Mouse (Mus musculus) lung, postnatal 0 days (tissue): ENCODE data around the gene Rpa2. TPM values are rescaled to one million over a fixed set of nuclear protein-coding genes. Genes with fewer than 3 reads are reported as not detected.
"Not testable (repeated sequence)": the region's sequence is repeated elsewhere in the genome, so short reads cannot be mapped to it uniquely, and the experiment has no call there.

Experiments used
- ATAC-seq: fragments of 200-750 bp; cut with Nextera tagmentation; 2 replicates; pipeline ENCODE4 v1.8.0; 2017; ENCODE audit warnings: moderate library complexity
- DNase-seq: peaks from one replicate; pipeline ENCODE4 v3.0.0-alpha.2; 2016; ENCODE audit warnings: low spot score
- H3K27ac ChIP-seq: fragments of 300-500 bp; sonication (generic); 2 replicates; pipeline ENCODE4 v1.5.1; 2014; ENCODE audit warnings: antibody characterized with exemption, mild to moderate bottlenecking, low read length, mixed read lengths
- H3K27me3 ChIP-seq: fragments of 300-500 bp; sonication (generic); replicated peaks from 2 replicates; pipeline ENCODE4 v1.6.1; 2014; ENCODE audit warnings: low read length, mixed read lengths; ENCODE audit not compliant: insufficient read depth
- H3K36me3 ChIP-seq: fragments of 300-500 bp; sonication (generic); 2 replicates; pipeline ENCODE4 v1.6.1; 2014; ENCODE audit warnings: low read length, mixed read lengths; ENCODE audit not compliant: insufficient read depth
- H3K4me1 ChIP-seq: fragments of 300-500 bp; sonication (generic); 2 replicates; pipeline ENCODE4 v1.6.1; 2014; ENCODE audit warnings: antibody characterized with exemption, low read depth, low read length, mixed read lengths; ENCODE audit not compliant: insufficient read depth
- H3K4me2 ChIP-seq: fragments of 300-500 bp; sonication (generic); replicated peaks from 2 replicates; pipeline ENCODE4 v1.6.1; 2014; ENCODE audit warnings: low read depth, mild to moderate bottlenecking, low read length, moderate library complexity, mixed read lengths
- H3K4me3 ChIP-seq: fragments of 300-500 bp; sonication (generic); 2 replicates; pipeline ENCODE4 v1.5.1; 2014; ENCODE audit warnings: low read depth, low read length
- H3K9ac ChIP-seq: fragments of 300-500 bp; sonication (generic); replicated peaks from 2 replicates; pipeline ENCODE4 v1.6.1; 2014; ENCODE audit warnings: low read depth, mild to moderate bottlenecking
- H3K9me3 ChIP-seq: fragments of 300-500 bp; sonication (generic); 2 replicates; pipeline ENCODE4 v1.6.1; 2016; ENCODE audit warnings: low read length, mixed read lengths
- CTCF ChIP-seq: IDR thresholded peaks from 2 replicates; pipeline ENCODE4 v1.5.1; 2016; ENCODE audit warnings: antibody characterized with exemption, mild to moderate bottlenecking
- EP300 ChIP-seq: IDR thresholded peaks from 2 replicates; pipeline ENCODE4 v1.6.1; 2016; ENCODE audit warnings: antibody characterized with exemption, mild to moderate bottlenecking, control low read depth
- WGBS: fragments of 180-500 bp; shearing (Covaris S2); extraction: QIAGEN DNeasy Blood & Tissue Kit; methylation state at CpG from one replicate; pipeline ENCODE4 v1.1.7; 2014; 5-methylcytosine and 5-hydroxymethylcytosine counted together
- polyA plus RNA-seq: library from polyadenylated mRNA; unstranded; fragments of >200 nt; fragmentation: Nextera tagmentation; extraction: Ambion mirVana; gene quantifications from 2 replicates; pipeline ENCODE4 v1.2.1, GENCODE M21; 2015

Gene Rpa2
- polyA plus RNA-seq, 1 experiment from 2014 or later, result 23.9 TPM

- Histone ChIP-seq H3K27me3 (no peaks in the 10 kb centered on the region), H3K36me3 (peaks cover 28% of the 10 kb centered on the region), H3K9ac (no peak overlapping the region), H3K27ac (no peak overlapping the region), H3K4me2 (no peak overlapping the region), H3K9me3 (no peaks in the 10 kb centered on the region), H3K4me1 (no peaks in the 10 kb centered on the region), H3K4me3 (no peak overlapping the region)
- ATAC-seq, result no peak
- 96% methylated on average over 6 of the region's 6 CpGs for WGBS
- TF ChIP-seq CTCF, result no peak
- no peak for TF ChIP-seq EP300
- DNase-seq, result no peak
Measured at GRCm38 (mm10) chr4:132778562-132779201, 10.6 kb downstream of the Rpa2 start.

GRCm38 (mm10) chr4:132780288-132780687 is 12.2 kb downstream of the Rpa2 start:
- DNase-seq (peak; percentile 28), ATAC-seq (no peak)
- Histone ChIP-seq H3K4me2 (no peak overlapping the region), H3K36me3 (peaks cover 14% of the 10 kb centered on the region), H3K9ac (no peak overlapping the region), H3K9me3 (no peaks in the 10 kb centered on the region), H3K27ac (no peak overlapping the region), H3K27me3 (no peaks in the 10 kb centered on the region), H3K4me3 (no peak overlapping the region), H3K4me1 (no peaks in the 10 kb centered on the region)
- no peak for TF ChIP-seq CTCF
- no peak for TF ChIP-seq EP300
- 83% methylated on average over 4 of the region's 4 CpGs for WGBS

- no peak overlapping the region for H3K4me3 ChIP-seq
- H3K27ac ChIP-seq, result no peak overlapping the region
- TF ChIP-seq CTCF (no peak), EP300 (no peak)
- ATAC-seq, result no peak
- no peaks in the 10 kb centered on the region for H3K27me3 ChIP-seq
- peaks cover 4% of the 10 kb centered on the region; the same call in 1 of the 2 replicates for H3K36me3 ChIP-seq
- H3K9ac ChIP-seq, result no peak overlapping the region
- 80% methylated on average over 2 of the region's 2 CpGs for WGBS
- H3K4me1 ChIP-seq, result no peaks in the 10 kb centered on the region
- H3K4me2 ChIP-seq, result no peak overlapping the region
- DNase-seq, result no peak
- no peaks in the 10 kb centered on the region for H3K9me3 ChIP-seq
Measured at GRCm38 (mm10) chr4:132783732-132784131, 15.6 kb downstream of the Rpa2 start.

- Histone ChIP-seq H3K27me3 (no peaks in the 10 kb centered on the region), H3K4me1 (no peaks in the 10 kb centered on the region), H3K9me3 (no peaks in the 10 kb centered on the region), H3K4me2 (no peak overlapping the region), H3K36me3 (no peaks in the 10 kb centered on the region), H3K4me3 (no peak overlapping the region), H3K27ac (no peak overlapping the region), H3K9ac (no peak overlapping the region)
- DNase-seq (no peak), ATAC-seq (no peak)
- 84% methylated on average over 13 of the region's 13 CpGs for WGBS
- no peak for TF ChIP-seq EP300
- no peak for TF ChIP-seq CTCF
Measured at GRCm38 (mm10) chr4:132785228-132785627, 17.1 kb downstream of the Rpa2 start.

GRCm38 (mm10) chr4:132789731-132790130 is 21.6 kb downstream of the Rpa2 start:
- no peak overlapping the region for H3K27ac ChIP-seq
- no peak for ATAC-seq
- H3K27me3 ChIP-seq, result 0 out of 2 replicates have a peak, but pooled peaks cover under 1% of the 10 kb centered on the region
- H3K9me3 ChIP-seq, result no peaks in the 10 kb centered on the region
- no peak overlapping the region for H3K4me3 ChIP-seq
- TF ChIP-seq CTCF, result no peak
- H3K9ac ChIP-seq, result no peak overlapping the region
- no peaks in the 10 kb centered on the region for H3K4me1 ChIP-seq
- DNase-seq, result no peak
- H3K36me3 ChIP-seq, result no peaks in the 10 kb centered on the region
- H3K4me2 ChIP-seq, result no peak overlapping the region
- WGBS, result 80% methylated on average over 8 of the region's 8 CpGs

- not testable (repeated sequence) for ATAC-seq, H3K27ac ChIP-seq, H3K27me3 ChIP-seq, H3K4me2 ChIP-seq, H3K9ac ChIP-seq, H3K4me1 ChIP-seq, H3K4me3 ChIP-seq, H3K9me3 ChIP-seq, H3K36me3 ChIP-seq, DNase-seq
- 84% methylated on average over 6 of the region's 9 CpGs for WGBS
Measured at GRCm38 (mm10) chr4:132793322-132794004, 25.3 kb downstream of the Rpa2 start.
